Mouse (Mus musculus) stomach, embryonic 16.5 days (tissue): ENCODE results near the gene Scaf11. TPM values are rescaled to one million over a fixed set of nuclear protein-coding genes. Genes with fewer than 3 reads are reported as not detected.
A peak's percentile ranks its signal among the peaks of the same experiment; 100 is the strongest.
"Not testable (repeated sequence)": the region's sequence is repeated elsewhere in the genome, so short reads cannot be mapped to it uniquely, and the experiment has no call there.

Experiments
- ATAC-seq: fragments of 200-750 bp; cut with Nextera tagmentation; 2 replicates; pipeline ENCODE4 v1.8.0; 2017; ENCODE audit warnings: moderate number of reproducible peaks, moderate TSS enrichment; ENCODE audit not compliant: insufficient read depth, low FRiP score
- H3K27ac ChIP-seq: fragments of 300-500 bp; sonication (generic); 2 replicates; pipeline ENCODE4 v1.5.1; 2014; ENCODE audit warnings: low read length
- H3K27me3 ChIP-seq: fragments of 300-500 bp; sonication (generic); 2 replicates; pipeline ENCODE4 v1.6.1; 2014; ENCODE audit warnings: low read length, control low read depth, mixed read lengths; ENCODE audit not compliant: control insufficient read depth, insufficient read depth
- H3K36me3 ChIP-seq: fragments of 300-500 bp; sonication (generic); 2 replicates; pipeline ENCODE4 v1.6.1; 2014; ENCODE audit warnings: low read length; ENCODE audit not compliant: control insufficient read depth, insufficient read depth
- H3K4me1 ChIP-seq: fragments of 300-500 bp; sonication (generic); 2 replicates; pipeline ENCODE4 v1.6.1; 2014; ENCODE audit warnings: low read length, control low read depth, mixed read lengths; ENCODE audit not compliant: control insufficient read depth, insufficient read depth
- H3K4me2 ChIP-seq: fragments of 300-500 bp; sonication (generic); 2 replicates; pipeline ENCODE4 v1.6.1; 2014; ENCODE audit warnings: low read depth, low read length, mixed read lengths
- H3K4me3 ChIP-seq: fragments of 300-500 bp; sonication (generic); replicated peaks from 2 replicates; pipeline ENCODE4 v1.5.1; 2014; ENCODE audit warnings: mild to moderate bottlenecking, low read length
- H3K9ac ChIP-seq: fragments of 300-500 bp; sonication (generic); 2 replicates; pipeline ENCODE4 v1.6.1; 2014; ENCODE audit warnings: low read length
- H3K9me3 ChIP-seq: fragments of 300-500 bp; sonication (generic); replicated peaks from 2 replicates; pipeline ENCODE4 v1.6.1; 2016; ENCODE audit warnings: low read length, control low read depth; ENCODE audit not compliant: control insufficient read depth
- WGBS: fragments of 180-500 bp; shearing (Covaris S2); extraction: QIAGEN DNeasy Blood & Tissue Kit; methylation state at CpG from one replicate; pipeline ENCODE4 v1.1.7; 2014; 5-methylcytosine and 5-hydroxymethylcytosine counted together
- polyA plus RNA-seq: library from polyadenylated mRNA; unstranded; fragments of >200 nt; fragmentation: Nextera tagmentation; extraction: Ambion mirVana; gene quantifications from 2 replicates; pipeline ENCODE4 v1.2.1, GENCODE M21; 2015

Scaf11 gene
- polyA plus RNA-seq, 1 experiment from 2014 or later = 73.0 TPM

- Histone ChIP-seq H3K4me1 (peaks cover 28% of the 10 kb centered on the region), H3K27ac (no peak overlapping the region), H3K4me2 (no peak overlapping the region), H3K36me3 (no peaks in the 10 kb centered on the region), H3K4me3 (no peak overlapping the region), H3K27me3 (no peaks in the 10 kb centered on the region), H3K9me3 (no peaks in the 10 kb centered on the region), H3K9ac (no peak overlapping the region)
- WGBS = 79% methylated on average over 3 of the region's 3 CpGs
- ATAC-seq = no peak
These were observed 2.4 kb downstream of the Scaf11 start for GRCm38 (mm10) chr15:96458273-96458672.

GRCm38 (mm10) chr15:96457338-96457664, 3.3 kb downstream of the Scaf11 start:
- H3K9ac ChIP-seq = no peak overlapping the region
- H3K27ac ChIP-seq = peak overlapping the region; percentile 33; the same call in 1 of the 2 replicates
- no peak overlapping the region for H3K4me3 ChIP-seq
- no peaks in the 10 kb centered on the region for H3K9me3 ChIP-seq
- ATAC-seq = no peak
- 55% methylated on average over 3 of the region's 3 CpGs for WGBS
- H3K4me1 ChIP-seq = peaks cover 24% of the 10 kb centered on the region
- H3K36me3 ChIP-seq = no peaks in the 10 kb centered on the region
- no peaks in the 10 kb centered on the region for H3K27me3 ChIP-seq
- no peak overlapping the region for H3K4me2 ChIP-seq

DNA sequence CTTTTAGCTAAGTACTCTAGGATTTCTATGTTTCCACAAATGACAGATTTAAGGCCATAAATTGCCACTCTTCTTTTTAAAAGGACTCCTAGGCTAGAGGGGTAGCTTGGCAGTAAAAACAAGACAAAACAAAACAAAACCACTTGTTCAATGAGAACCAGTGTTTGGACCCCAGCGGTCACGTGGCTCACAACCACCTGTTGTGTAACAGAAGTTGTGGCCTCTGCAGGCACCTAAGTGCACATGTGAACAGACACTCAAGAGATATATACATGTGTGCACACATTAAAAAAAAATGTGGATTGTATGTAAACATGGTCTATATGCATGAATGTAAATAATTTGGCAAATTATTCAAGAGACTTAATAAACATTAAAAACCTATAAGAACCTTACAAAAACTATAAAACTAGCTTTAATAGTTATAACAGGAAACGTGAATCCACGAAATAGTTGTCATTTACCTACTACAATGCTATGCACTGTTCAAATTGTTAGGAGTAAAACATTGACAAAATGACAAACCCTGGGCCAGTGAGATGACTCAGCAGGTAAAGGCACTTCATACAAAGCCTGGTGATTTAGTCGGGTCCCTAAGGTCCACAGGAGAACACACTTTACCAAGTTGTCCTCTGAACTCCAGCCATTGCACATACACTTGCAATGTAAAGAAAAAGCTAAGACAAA, 3.8 kb downstream of the Scaf11 start:
- Histone ChIP-seq H3K4me2 (no peak overlapping the region), H3K9ac (no peak overlapping the region), H3K4me1 (peaks cover 24% of the 10 kb centered on the region), H3K27ac (peak overlapping the region; percentile 67), H3K9me3 (no peaks in the 10 kb centered on the region), H3K27me3 (no peaks in the 10 kb centered on the region), H3K36me3 (no peaks in the 10 kb centered on the region), H3K4me3 (no peak overlapping the region)
- no peak for ATAC-seq
- WGBS = 65% methylated on average over 5 of the region's 5 CpGs

DNA sequence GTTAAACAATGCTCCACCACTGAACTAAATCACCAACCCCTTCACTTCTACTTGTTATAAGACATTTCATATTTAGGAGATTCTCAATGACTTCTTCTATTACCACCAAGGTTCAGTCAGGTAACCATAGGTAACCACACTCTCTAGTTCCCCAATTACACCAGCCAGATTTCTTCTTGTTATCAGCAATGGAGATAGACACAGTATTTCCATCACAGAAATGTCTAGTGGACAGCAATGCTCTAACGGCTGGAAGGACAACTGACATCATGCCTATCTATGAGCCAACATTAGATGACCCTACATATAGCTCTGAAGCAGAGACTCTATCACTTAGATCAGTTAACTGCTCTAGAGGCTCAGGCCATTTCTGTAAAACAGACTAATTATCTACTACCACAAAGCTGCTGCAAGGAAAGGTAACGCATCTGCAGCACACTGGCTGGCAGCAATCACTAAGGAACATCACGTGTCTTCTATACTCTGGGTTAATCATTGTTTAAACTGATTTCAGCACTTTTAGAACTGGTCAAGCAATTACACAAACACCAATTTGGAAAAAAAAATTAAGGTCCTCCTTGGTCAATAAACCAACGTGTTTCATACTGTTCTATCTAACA, 4.9 kb downstream of the Scaf11 start:
- 0 out of 2 replicates have a peak overlapping the region, but pooled peaks have one; percentile 8 for H3K4me2 ChIP-seq
- H3K27ac ChIP-seq = 0 out of 2 replicates have a peak overlapping the region, but pooled peaks have one; percentile 67
- 61% methylated on average over 4 of the region's 4 CpGs for WGBS
- no peak overlapping the region for H3K4me3 ChIP-seq
- no peaks in the 10 kb centered on the region for H3K9me3 ChIP-seq
- H3K9ac ChIP-seq = no peak overlapping the region
- H3K4me1 ChIP-seq = peaks cover 24% of the 10 kb centered on the region
- H3K36me3 ChIP-seq = peaks cover 3% of the 10 kb centered on the region; the same call in 1 of the 2 replicates
- no peak for ATAC-seq
- H3K27me3 ChIP-seq = no peaks in the 10 kb centered on the region

DNA sequence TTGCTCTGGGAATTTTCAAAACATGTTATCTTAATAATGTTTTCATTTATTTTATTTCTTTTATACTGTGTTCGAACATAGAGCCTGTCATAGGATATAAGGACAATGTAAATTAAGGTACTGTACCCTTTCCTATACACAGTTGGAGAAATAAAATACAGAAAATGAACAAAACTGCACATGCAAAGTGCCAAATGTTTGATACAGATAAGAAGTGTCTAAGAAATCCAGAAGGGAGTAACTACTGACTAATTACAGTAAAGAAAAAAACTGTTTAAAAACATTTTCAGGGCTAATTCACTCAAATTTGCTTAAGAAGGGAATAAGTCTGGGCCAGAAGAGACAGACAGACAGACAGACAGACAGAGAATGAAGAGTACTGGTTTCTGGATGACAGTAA, 7.3 kb downstream of the Scaf11 start:
- 78% methylated on average over 1 of the region's 1 CpGs for WGBS
- Histone ChIP-seq H3K4me2 (no peak overlapping the region), H3K4me3 (no peak overlapping the region), H3K27ac (no peak overlapping the region), H3K4me1 (peaks cover 18% of the 10 kb centered on the region), H3K36me3 (peaks cover 3% of the 10 kb centered on the region; the same call in 1 of the 2 replicates), H3K9me3 (no peaks in the 10 kb centered on the region), H3K27me3 (no peaks in the 10 kb centered on the region), H3K9ac (no peak overlapping the region)
- no peak for ATAC-seq

DNA sequence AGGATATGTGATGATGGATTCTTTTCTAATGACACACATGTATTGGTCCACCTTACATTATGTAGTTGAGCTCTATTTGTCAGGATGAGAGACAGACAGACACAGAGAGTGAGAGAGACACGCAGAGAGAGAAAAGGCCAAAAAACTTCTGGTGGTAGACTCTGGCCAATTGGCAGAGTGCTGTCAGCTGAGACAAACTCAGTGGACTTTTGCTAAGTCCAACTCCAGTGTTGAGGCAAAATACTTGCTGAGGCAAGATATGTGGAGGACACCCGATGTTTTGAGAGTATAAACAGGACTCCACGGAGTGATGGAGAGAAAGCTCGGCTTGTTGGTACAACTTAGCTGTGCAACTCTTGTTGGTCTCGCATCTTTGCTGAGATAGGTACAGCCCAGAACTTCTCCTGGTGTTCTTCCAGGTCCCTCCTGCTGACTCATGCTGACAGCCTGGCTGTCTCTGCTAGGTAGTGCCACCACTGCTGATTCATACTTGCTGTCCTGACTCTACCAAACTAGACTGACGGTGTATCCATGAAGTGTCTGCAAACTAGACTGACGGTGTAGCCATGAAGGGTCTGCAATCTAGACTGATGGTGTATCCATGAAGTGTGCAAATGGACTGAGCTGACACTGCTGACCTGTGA, 11.9 kb downstream of the Scaf11 start:
- Histone ChIP-seq H3K27me3 (no peaks in the 10 kb centered on the region), H3K4me3 (no peak overlapping the region), H3K9me3 (no peaks in the 10 kb centered on the region), H3K27ac (no peak overlapping the region), H3K4me2 (no peak overlapping the region), H3K36me3 (peaks cover 7% of the 10 kb centered on the region), H3K4me1 (no peaks in the 10 kb centered on the region), H3K9ac (no peak overlapping the region)
- 87% methylated on average over 7 of the region's 7 CpGs for WGBS
- no peak for ATAC-seq

GRCm38 (mm10) chr15:96446785-96447184, 13.9 kb downstream of the Scaf11 start:
- H3K9me3 ChIP-seq = no peaks in the 10 kb centered on the region
- 73% methylated on average over 10 of the region's 10 CpGs for WGBS
- H3K27me3 ChIP-seq = no peaks in the 10 kb centered on the region
- ATAC-seq = no peak
- no peak overlapping the region for H3K4me3 ChIP-seq
- H3K27ac ChIP-seq = no peak overlapping the region
- H3K4me1 ChIP-seq = no peaks in the 10 kb centered on the region
- no peak overlapping the region for H3K4me2 ChIP-seq
- H3K9ac ChIP-seq = no peak overlapping the region
- peaks cover 13% of the 10 kb centered on the region for H3K36me3 ChIP-seq

DNA sequence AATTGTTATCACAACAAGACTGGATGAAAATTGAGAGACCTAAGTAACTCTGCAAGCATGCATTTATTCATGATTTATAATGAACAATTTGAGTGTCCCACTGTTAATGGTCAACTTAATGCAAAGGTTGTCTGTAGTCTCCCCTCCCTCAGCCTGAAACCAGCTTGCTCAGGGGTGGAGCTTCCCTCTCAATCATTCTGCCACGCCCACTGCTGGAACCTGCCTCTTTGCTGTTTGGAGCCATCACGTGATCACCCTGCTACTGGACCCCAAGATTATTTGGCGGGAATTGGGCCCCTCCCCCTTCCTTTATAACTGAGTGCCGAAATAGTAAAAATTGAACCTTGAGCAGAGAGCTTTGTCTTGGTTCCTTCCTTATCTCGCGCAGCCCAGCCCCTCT, 19.2 kb downstream of the Scaf11 start:
- H3K27me3 ChIP-seq, H3K9me3 ChIP-seq, H3K9ac ChIP-seq, H3K27ac ChIP-seq, ATAC-seq, H3K4me3 ChIP-seq, H3K4me1 ChIP-seq, H3K4me2 ChIP-seq, H3K36me3 ChIP-seq: not testable (repeated sequence)
- 72% methylated on average over 5 of the region's 6 CpGs for WGBS

GRCm38 (mm10) chr15:96434202-96434601, 26.4 kb downstream of the Scaf11 start:
- H3K27ac ChIP-seq = no peak overlapping the region
- peaks cover 4% of the 10 kb centered on the region; the same call in 1 of the 2 replicates for H3K9me3 ChIP-seq
- H3K4me3 ChIP-seq = no peak overlapping the region
- no peak overlapping the region for H3K4me2 ChIP-seq
- no peaks in the 10 kb centered on the region for H3K4me1 ChIP-seq
- H3K36me3 ChIP-seq = peaks cover 16% of the 10 kb centered on the region
- H3K9ac ChIP-seq = no peak overlapping the region
- 96% methylated on average over 1 of the region's 1 CpGs for WGBS
- no peaks in the 10 kb centered on the region for H3K27me3 ChIP-seq
- ATAC-seq = no peak
